Mouse (Mus musculus): ENCODE data around the gene Mtmr10.

Gene Mtmr10

DNA sequence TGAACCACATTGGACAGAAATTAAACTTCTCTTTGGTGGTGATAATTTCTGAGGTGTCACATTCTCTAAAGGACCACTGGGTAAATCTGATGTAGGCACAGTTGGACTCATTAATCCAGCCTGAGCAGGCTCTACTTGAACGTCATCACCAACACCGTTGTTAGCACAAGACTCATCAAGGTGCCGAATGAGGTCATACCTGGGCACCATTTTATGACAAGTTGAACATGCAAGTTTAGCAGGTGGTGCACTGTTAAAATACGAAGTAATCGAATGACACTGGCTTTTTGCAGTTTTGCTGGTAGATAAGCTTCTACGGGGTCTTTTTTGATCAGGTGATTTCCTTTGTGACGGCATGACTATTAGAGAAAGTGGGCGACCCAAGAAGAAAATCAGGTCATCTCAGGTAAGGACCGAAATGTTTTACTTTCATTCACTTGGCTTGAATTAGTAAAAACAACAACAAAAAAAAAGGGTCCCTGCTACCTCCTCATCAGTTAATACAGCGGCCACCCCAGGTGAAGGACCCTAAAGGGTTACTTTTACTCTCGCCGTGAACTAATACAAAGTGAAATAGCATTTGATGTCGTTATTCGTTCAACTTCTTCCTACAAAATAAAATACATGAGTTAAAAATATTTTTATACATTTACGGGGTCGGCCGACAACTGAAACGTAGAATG is 85.8 kb downstream of the Mtmr10 start:
- peak in 1 of 2 experiments; percentile 5 for DNase-seq

DNA sequence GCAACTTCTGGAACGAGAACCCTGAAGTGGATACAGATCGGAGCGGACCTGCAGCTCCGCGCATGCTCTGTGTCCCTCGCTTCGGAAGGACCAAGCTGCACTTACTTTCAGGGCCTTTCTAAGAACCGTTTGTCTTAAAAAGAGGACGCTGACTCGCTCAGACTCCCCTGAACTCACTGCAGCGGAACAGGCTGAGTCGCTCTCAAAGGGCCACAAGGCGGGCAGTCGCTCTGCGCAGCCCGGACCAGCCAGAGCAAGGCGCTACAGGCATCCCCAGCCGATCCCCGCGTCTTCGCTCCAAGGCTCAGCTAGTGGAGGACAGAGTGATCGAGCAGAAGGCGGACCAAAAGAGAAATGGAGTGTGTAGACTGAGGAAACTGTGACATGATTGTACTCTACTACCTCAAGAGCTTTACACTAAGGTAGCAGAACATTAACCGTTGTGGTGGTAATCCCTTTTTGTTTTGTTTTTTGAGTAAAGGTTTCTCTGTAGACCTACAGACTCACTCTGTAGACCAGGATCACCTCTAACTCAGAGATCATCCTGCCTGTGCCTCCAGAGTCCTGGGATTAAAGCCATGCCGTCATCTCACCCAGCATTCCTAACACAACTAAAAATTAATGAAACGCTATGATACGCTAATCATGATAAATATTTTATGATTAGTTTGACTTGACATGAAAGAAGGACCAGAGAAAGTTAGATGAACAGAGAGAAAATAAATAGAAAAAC is 86.5 kb downstream of the Mtmr10 start, which contains the start of gene Fan1:
Gene Fan1, minus strand, starts transcription at position 266 of the 733 bp plus-strand sequence.
- peak; percentile 89 to 92 for DNase-seq
